Mouse (Mus musculus): ENCODE results near the gene Rnf220. TPM values are rescaled to one million over a fixed set of nuclear protein-coding genes. Genes with fewer than 3 reads are reported as not detected.

Rnf220 gene
- polyA plus RNA-seq, 1 experiment from 2014 or later = 51.5 TPM

- Histone ChIP-seq H3K27ac (replicated peaks; ENCODE audit: low read depth, low read length) (no peak overlapping the region), H3K27me3 (ENCODE audit: control insufficient read depth, insufficient read depth, low read length) (no peaks in the 10 kb centered on the region), H3K36me3 (replicated peaks; ENCODE audit: control insufficient read depth, insufficient read depth, low read depth, low read length) (no peaks in the 10 kb centered on the region), H3K9me3 (replicated peaks; ENCODE audit: control insufficient read depth, low read length) (no peaks in the 10 kb centered on the region), H3K9ac (replicated peaks; ENCODE audit: low read length) (no peak overlapping the region), H3K4me1 (ENCODE audit: control insufficient read depth, insufficient read depth, low read length) (no peaks in the 10 kb centered on the region), H3K4me3 (ENCODE audit: low read depth, low read length) (no peak overlapping the region), H3K4me2 (ENCODE audit: low read depth, low read length) (no peak overlapping the region)
- 92% methylated on average over 5 of the region's 5 CpGs for WGBS
- no peak for ATAC-seq (replicated peaks; ENCODE audit: insufficient number of reproducible peaks, low FRiP score, low TSS enrichment, low read depth)
- DNase-seq (ENCODE audit: low spot score) = no peak
These were observed 155.6 kb downstream of the Rnf220 start for GRCm38 (mm10) chr4:117341282-117341681.

DNA sequence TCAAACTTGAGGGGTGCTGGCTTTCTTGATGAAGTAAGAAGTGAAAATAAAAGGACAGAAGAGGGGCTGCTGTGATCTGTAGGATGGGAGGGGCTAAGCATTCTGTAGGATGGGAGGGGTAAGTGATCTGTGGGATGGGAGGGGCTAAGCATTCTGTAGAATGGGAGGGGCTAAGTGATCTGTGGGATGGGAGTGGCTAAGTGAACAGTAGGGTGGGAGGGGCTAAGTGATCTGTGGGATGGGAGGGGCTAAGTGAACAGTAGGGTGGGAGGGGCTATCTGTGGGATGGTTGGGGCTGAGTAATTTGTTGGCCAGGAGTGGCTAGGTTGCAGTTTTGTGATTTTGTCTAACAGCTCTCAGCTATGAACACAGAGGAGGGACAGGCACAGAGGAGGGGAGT, 157.1 kb downstream of the Rnf220 start:
- no peak overlapping the region for H3K9ac ChIP-seq (replicated peaks; ENCODE audit: low read length)
- H3K4me1 ChIP-seq (ENCODE audit: control insufficient read depth, insufficient read depth, low read length) = no peaks in the 10 kb centered on the region
- no peak overlapping the region for H3K4me3 ChIP-seq (ENCODE audit: low read depth, low read length)
- DNase-seq (ENCODE audit: low spot score) (no peak), ATAC-seq (replicated peaks; ENCODE audit: insufficient number of reproducible peaks, low FRiP score, low TSS enrichment, low read depth) (no peak)
- H3K4me2 ChIP-seq (ENCODE audit: low read depth, low read length) = no peak overlapping the region
- H3K27ac ChIP-seq (replicated peaks; ENCODE audit: low read depth, low read length) = no peak overlapping the region
- H3K36me3 ChIP-seq (replicated peaks; ENCODE audit: control insufficient read depth, insufficient read depth, low read depth, low read length) = no peaks in the 10 kb centered on the region
- no peaks in the 10 kb centered on the region for H3K9me3 ChIP-seq (replicated peaks; ENCODE audit: control insufficient read depth, low read length)
- H3K27me3 ChIP-seq (ENCODE audit: control insufficient read depth, insufficient read depth, low read length) = no peaks in the 10 kb centered on the region

GRCm38 (mm10) chr4:117330836-117331475, 165.9 kb downstream of the Rnf220 start:
- H3K4me1 ChIP-seq (ENCODE audit: control insufficient read depth, insufficient read depth, low read length) = no peaks in the 10 kb centered on the region
- ATAC-seq (replicated peaks; ENCODE audit: insufficient number of reproducible peaks, low FRiP score, low TSS enrichment, low read depth) (0 out of 2 replicates have a peak, but pooled peaks have one; percentile 39), DNase-seq (ENCODE audit: low spot score) (no peak)
- H3K27ac ChIP-seq (replicated peaks; ENCODE audit: low read depth, low read length) = no peak overlapping the region
- no peak overlapping the region for H3K4me2 ChIP-seq (ENCODE audit: low read depth, low read length)
- H3K36me3 ChIP-seq (replicated peaks; ENCODE audit: control insufficient read depth, insufficient read depth, low read depth, low read length) = no peaks in the 10 kb centered on the region
- H3K4me3 ChIP-seq (ENCODE audit: low read depth, low read length) = no peak overlapping the region
- no peaks in the 10 kb centered on the region for H3K27me3 ChIP-seq (ENCODE audit: control insufficient read depth, insufficient read depth, low read length)
- no peak overlapping the region for H3K9ac ChIP-seq (replicated peaks; ENCODE audit: low read length)
- 58% methylated on average over 11 of the region's 11 CpGs for WGBS
- no peaks in the 10 kb centered on the region for H3K9me3 ChIP-seq (replicated peaks; ENCODE audit: control insufficient read depth, low read length)

GRCm38 (mm10) chr4:117330132-117330531, 166.7 kb downstream of the Rnf220 start:
- H3K4me2 ChIP-seq (ENCODE audit: low read depth, low read length) = no peak overlapping the region
- H3K36me3 ChIP-seq (replicated peaks; ENCODE audit: control insufficient read depth, insufficient read depth, low read depth, low read length) = no peaks in the 10 kb centered on the region
- WGBS = 80% methylated on average over 3 of the region's 3 CpGs
- no peaks in the 10 kb centered on the region for H3K27me3 ChIP-seq (ENCODE audit: control insufficient read depth, insufficient read depth, low read length)
- no peaks in the 10 kb centered on the region for H3K9me3 ChIP-seq (replicated peaks; ENCODE audit: control insufficient read depth, low read length)
- no peak overlapping the region for H3K9ac ChIP-seq (replicated peaks; ENCODE audit: low read length)
- H3K4me1 ChIP-seq (ENCODE audit: control insufficient read depth, insufficient read depth, low read length) = no peaks in the 10 kb centered on the region
- no peak overlapping the region for H3K27ac ChIP-seq (replicated peaks; ENCODE audit: low read depth, low read length)
- H3K4me3 ChIP-seq (ENCODE audit: low read depth, low read length) = no peak overlapping the region
- DNase-seq (ENCODE audit: low spot score) (no peak), ATAC-seq (replicated peaks; ENCODE audit: insufficient number of reproducible peaks, low FRiP score, low TSS enrichment, low read depth) (no peak)

- no peaks in the 10 kb centered on the region for H3K9me3 ChIP-seq (replicated peaks; ENCODE audit: control insufficient read depth, low read length)
- no peak overlapping the region for H3K9ac ChIP-seq (replicated peaks; ENCODE audit: low read length)
- H3K4me1 ChIP-seq (ENCODE audit: control insufficient read depth, insufficient read depth, low read length) = no peaks in the 10 kb centered on the region
- H3K4me3 ChIP-seq (ENCODE audit: low read depth, low read length) = no peak overlapping the region
- WGBS = 87% methylated on average over 3 of the region's 3 CpGs
- H3K27ac ChIP-seq (replicated peaks; ENCODE audit: low read depth, low read length) = no peak overlapping the region
- H3K27me3 ChIP-seq (ENCODE audit: control insufficient read depth, insufficient read depth, low read length) = no peaks in the 10 kb centered on the region
- no peaks in the 10 kb centered on the region for H3K36me3 ChIP-seq (replicated peaks; ENCODE audit: control insufficient read depth, insufficient read depth, low read depth, low read length)
- ATAC-seq (replicated peaks; ENCODE audit: insufficient number of reproducible peaks, low FRiP score, low TSS enrichment, low read depth) (no peak), DNase-seq (ENCODE audit: low spot score) (no peak)
- H3K4me2 ChIP-seq (ENCODE audit: low read depth, low read length) = no peak overlapping the region
These were observed 169.9 kb downstream of the Rnf220 start for GRCm38 (mm10) chr4:117326915-117327314.

DNA sequence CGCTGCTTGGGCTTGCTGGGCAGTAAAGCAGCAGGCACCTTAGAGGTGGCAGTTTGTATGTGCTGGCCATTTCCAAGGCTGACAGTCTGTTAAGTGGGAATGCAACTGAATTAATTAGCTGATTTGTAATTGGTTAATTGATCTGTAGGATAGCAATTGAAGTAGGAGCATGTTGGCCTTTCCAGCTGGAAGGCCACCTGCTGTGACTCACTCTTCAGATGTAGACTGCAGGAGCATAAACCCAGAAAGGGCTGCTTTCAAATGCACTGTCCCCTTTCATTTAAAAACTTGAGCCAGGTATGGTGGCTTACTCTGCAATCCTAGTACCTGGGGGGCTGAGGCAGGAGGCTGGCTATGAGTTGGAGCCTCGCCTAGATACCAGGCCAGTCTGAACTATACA, 171.8 kb downstream of the Rnf220 start:
- WGBS = 75% methylated on average over 2 of the region's 2 CpGs
- no peaks in the 10 kb centered on the region for H3K36me3 ChIP-seq (replicated peaks; ENCODE audit: control insufficient read depth, insufficient read depth, low read depth, low read length)
- no peaks in the 10 kb centered on the region for H3K9me3 ChIP-seq (replicated peaks; ENCODE audit: control insufficient read depth, low read length)
- H3K9ac ChIP-seq (replicated peaks; ENCODE audit: low read length) = no peak overlapping the region
- H3K4me2 ChIP-seq (ENCODE audit: low read depth, low read length) = no peak overlapping the region
- H3K4me1 ChIP-seq (ENCODE audit: control insufficient read depth, insufficient read depth, low read length) = no peaks in the 10 kb centered on the region
- DNase-seq (ENCODE audit: low spot score) = no peak
- ATAC-seq (replicated peaks; ENCODE audit: insufficient number of reproducible peaks, low FRiP score, low TSS enrichment, low read depth) = no peak
- no peak overlapping the region for H3K27ac ChIP-seq (replicated peaks; ENCODE audit: low read depth, low read length)
- H3K4me3 ChIP-seq (ENCODE audit: low read depth, low read length) = no peak overlapping the region
- H3K27me3 ChIP-seq (ENCODE audit: control insufficient read depth, insufficient read depth, low read length) = no peaks in the 10 kb centered on the region

GRCm38 (mm10) chr4:117323515-117324344, 173.1 kb downstream of the Rnf220 start:
- DNase-seq (ENCODE audit: low spot score) = peak; percentile 80
- Histone ChIP-seq H3K9ac (replicated peaks; ENCODE audit: low read length) (no peak overlapping the region), H3K36me3 (replicated peaks; ENCODE audit: control insufficient read depth, insufficient read depth, low read depth, low read length) (no peaks in the 10 kb centered on the region), H3K9me3 (replicated peaks; ENCODE audit: control insufficient read depth, low read length) (no peaks in the 10 kb centered on the region), H3K4me2 (ENCODE audit: low read depth, low read length) (no peak overlapping the region), H3K27ac (replicated peaks; ENCODE audit: low read depth, low read length) (no peak overlapping the region), H3K4me1 (ENCODE audit: control insufficient read depth, insufficient read depth, low read length) (no peaks in the 10 kb centered on the region), H3K4me3 (ENCODE audit: low read depth, low read length) (no peak overlapping the region), H3K27me3 (ENCODE audit: control insufficient read depth, insufficient read depth, low read length) (no peaks in the 10 kb centered on the region)
- ATAC-seq (replicated peaks; ENCODE audit: insufficient number of reproducible peaks, low FRiP score, low TSS enrichment, low read depth) = peak; percentile 63; the same call in 1 of the 2 replicates
- WGBS = 21% methylated on average over 14 of the region's 14 CpGs

DNA sequence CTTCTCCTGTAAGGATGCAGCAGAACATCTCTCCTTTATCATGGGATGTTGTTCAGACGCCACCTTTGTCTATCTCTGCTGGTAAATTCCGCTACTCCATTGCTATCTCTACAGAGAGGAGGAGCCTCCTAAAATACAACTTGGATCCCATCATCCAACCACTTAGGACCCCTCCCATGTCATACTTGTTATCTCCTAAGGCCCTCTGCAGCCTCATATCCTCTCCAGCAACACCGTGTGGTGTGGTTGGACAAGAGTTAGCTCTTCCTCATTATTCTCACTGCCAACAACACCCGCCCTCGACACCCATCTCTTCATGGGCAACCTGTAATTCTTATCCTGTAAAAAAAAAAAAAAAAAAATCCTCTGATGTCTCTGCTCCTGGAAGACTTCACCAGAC, 175.8 kb downstream of the Rnf220 start:
- H3K27ac ChIP-seq (replicated peaks; ENCODE audit: low read depth, low read length) = no peak overlapping the region
- no peak overlapping the region for H3K4me3 ChIP-seq (ENCODE audit: low read depth, low read length)
- ATAC-seq (replicated peaks; ENCODE audit: insufficient number of reproducible peaks, low FRiP score, low TSS enrichment, low read depth) (no peak), DNase-seq (ENCODE audit: low spot score) (no peak)
- no peaks in the 10 kb centered on the region; the same call in 1 of the 2 replicates for H3K27me3 ChIP-seq (ENCODE audit: control insufficient read depth, insufficient read depth, low read length)
- H3K4me2 ChIP-seq (ENCODE audit: low read depth, low read length) = no peak overlapping the region
- 83% methylated on average over 5 of the region's 5 CpGs for WGBS
- no peaks in the 10 kb centered on the region for H3K9me3 ChIP-seq (replicated peaks; ENCODE audit: control insufficient read depth, low read length)
- no peak overlapping the region for H3K9ac ChIP-seq (replicated peaks; ENCODE audit: low read length)
- H3K36me3 ChIP-seq (replicated peaks; ENCODE audit: control insufficient read depth, insufficient read depth, low read depth, low read length) = no peaks in the 10 kb centered on the region
- H3K4me1 ChIP-seq (ENCODE audit: control insufficient read depth, insufficient read depth, low read length) = peaks cover 3% of the 10 kb centered on the region
